ENCODE assay signal across 9 mouse cellular contexts in the genomic region with DNA sequence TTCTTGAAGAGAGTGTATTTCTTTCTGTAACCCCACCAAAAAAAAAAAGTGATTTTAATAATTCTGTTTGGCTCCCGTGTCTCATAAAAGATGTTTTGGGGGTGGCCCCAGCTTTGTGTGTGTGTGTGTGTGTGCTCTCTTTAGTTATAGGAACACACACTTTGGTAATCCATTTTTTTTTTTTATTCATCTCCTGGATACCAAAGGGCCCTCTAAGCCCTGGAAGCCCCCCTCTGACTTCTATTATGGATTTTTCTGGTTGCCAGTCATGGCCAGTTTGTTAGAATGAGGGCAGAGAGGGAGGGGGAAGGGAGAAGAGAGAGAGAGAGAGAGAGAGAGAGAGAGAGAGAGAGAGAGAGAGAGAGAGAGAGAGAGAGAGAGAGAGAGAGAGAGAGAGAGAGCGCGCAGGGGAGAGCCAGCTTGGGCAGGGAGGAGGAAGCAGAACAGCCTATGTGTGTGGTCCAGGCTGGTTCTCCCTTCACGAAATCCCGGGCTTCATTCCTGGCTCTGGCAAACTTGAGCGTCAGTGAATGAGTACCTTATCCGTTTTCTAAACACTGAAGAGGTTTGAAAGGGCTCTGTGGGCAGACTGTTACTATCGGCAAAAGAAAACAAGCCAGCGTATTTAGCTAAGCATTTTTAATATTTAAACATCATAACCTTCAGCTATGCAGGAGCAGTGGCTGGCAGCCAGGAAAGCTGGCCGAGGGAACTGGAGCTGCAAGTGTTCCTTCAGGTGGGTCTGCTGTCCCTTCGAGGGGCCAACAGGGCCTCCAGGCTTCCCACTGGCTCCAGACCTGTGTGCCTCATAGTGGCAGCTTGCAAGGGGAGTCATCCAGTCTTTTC.
A peak's percentile ranks its signal among the peaks of the same experiment; 100 is the strongest.
DNase-seq lines count a peak whose midpoint lies in the region; ATAC-seq and TF ChIP-seq lines count a peak whose summit lies in the region.
"Had no signal": no experiment of that assay in that cellular context is flagged by ENCODE, and none has a peak within 500 bp of the region (broad histone marks: within the 10 kb centered on the region; RNA-seq: fewer than 3 reads in every experiment).

No protein-coding gene starts in this region.

- H3K27ac ChIP-seq in MEL (ENCODE audit: control insufficient read depth, low read depth, low read length): peak overlapping the region; percentile 68
- H3K27ac ChIP-seq in forebrain, embryonic 10.5 days: peak overlapping the region; percentile 79
- peak overlapping the region; percentile 85 for H3K27ac ChIP-seq in intestine, embryonic 16.5 days (ENCODE audit: low read length)
- H3K27ac ChIP-seq in midbrain, postnatal 0 days (ENCODE audit: low read depth, low read length): peak overlapping the region; percentile 74

- peaks cover 30 to 32% of the 10 kb centered on the region in 2 experiments for H3K4me1 ChIP-seq in MEL (ENCODE audit: control insufficient read depth in 1 of 2, insufficient read depth in 2 of 2, low read length in 2 of 2)
- peaks cover 39% of the 10 kb centered on the region for H3K4me1 ChIP-seq in forebrain, embryonic 10.5 days
- peaks cover 32% of the 10 kb centered on the region; the same call in 1 of the 2 replicates for H3K4me1 ChIP-seq in intestine, embryonic 16.5 days (ENCODE audit: control insufficient read depth, insufficient read depth, low read length)
- no peaks in the 10 kb centered on the region for H3K4me1 ChIP-seq in midbrain, postnatal 0 days (ENCODE audit: insufficient read depth, low read length)
- H3K4me1 ChIP-seq: megakaryocyte, embryonic 14.5 days had no signal

- H3K79me2 ChIP-seq in MEL (ENCODE audit: control insufficient read depth, insufficient read depth, low read length, poor library complexity): no peaks in the 10 kb centered on the region

- peak; percentile 39 for DNase-seq in MEL (ENCODE audit: low read depth, low spot score)
- DNase-seq in adrenal gland, postnatal 36 days: peak; percentile 44 to 56
- peak; percentile 38 for DNase-seq in forebrain, embryonic 10.5 days (ENCODE audit: extremely low spot score, low spot score)
- DNase-seq in left cerebral cortex, postnatal 36 days (ENCODE audit: low spot score in 2 of 2): peak; percentile 10 to 16
- peak; percentile 78 for DNase-seq in midbrain, postnatal 0 days (ENCODE audit: low spot score)
- DNase-seq in thymus, adult 18-20 months: no peak
- no peak for DNase-seq in spleen, adult 12 weeks (ENCODE audit: low spot score)

- TF ChIP-seq EP300 in MEL (IDR thresholded peaks at IDR 0.05; ENCODE audit: low read depth in 1 of 2, low read length in 2 of 2): no peak

- TF ChIP-seq RAD21 in MEL (IDR thresholded peaks at IDR 0.05; ENCODE audit: low read depth, low read length): no peak

- peak; percentile 74 for ATAC-seq in intestine, embryonic 16.5 days
- ATAC-seq in midbrain, postnatal 0 days (ENCODE audit: low FRiP score): peak; percentile 60; the same call in 1 of the 2 replicates

- H3K36me3 ChIP-seq in MEL (ENCODE audit: control insufficient read depth in 1 of 2, insufficient read depth in 2 of 2, low read length in 2 of 2): peaks cover 0 to 22% of the 10 kb centered on the region in 2 experiments; a peak in 2 of 4 replicates
- no peaks in the 10 kb centered on the region; the same call in 1 of the 2 replicates for H3K36me3 ChIP-seq in forebrain, embryonic 10.5 days (replicated peaks)
- no peaks in the 10 kb centered on the region for H3K36me3 ChIP-seq in intestine, embryonic 16.5 days (ENCODE audit: control insufficient read depth, insufficient read depth, low read length)
- H3K36me3 ChIP-seq in midbrain, postnatal 0 days (ENCODE audit: insufficient read depth, low read length): no peaks in the 10 kb centered on the region

- WGBS in forebrain, embryonic 10.5 days: 16% methylated on average over 11 of the region's 11 CpGs
- WGBS in intestine, embryonic 16.5 days: 18% methylated on average over 11 of the region's 11 CpGs
- 8% methylated on average over 11 of the region's 11 CpGs for WGBS in midbrain, postnatal 0 days

- H3K27me3 ChIP-seq in MEL (ENCODE audit: control insufficient read depth in 1 of 2, insufficient read depth in 2 of 2, low read length in 2 of 2): no peaks in the 10 kb centered on the region
- H3K27me3 ChIP-seq in forebrain, embryonic 10.5 days (ENCODE audit: poor library complexity, severe bottlenecking): peaks cover 35% of the 10 kb centered on the region
- H3K27me3 ChIP-seq in intestine, embryonic 16.5 days (replicated peaks; ENCODE audit: control insufficient read depth, insufficient read depth, low read length): no peaks in the 10 kb centered on the region
- H3K27me3 ChIP-seq in midbrain, postnatal 0 days (ENCODE audit: insufficient read depth, low read length): peaks cover 12% of the 10 kb centered on the region
- H3K27me3 ChIP-seq: megakaryocyte, embryonic 14.5 days had no signal

- H3K9me3 ChIP-seq in MEL (replicated peaks; ENCODE audit: insufficient read depth, low read length): no peaks in the 10 kb centered on the region
- peaks cover 11% of the 10 kb centered on the region; the same call in 1 of the 2 replicates for H3K9me3 ChIP-seq in forebrain, embryonic 10.5 days
- 0 out of 2 replicates have a peak, but pooled peaks cover 3% of the 10 kb centered on the region for H3K9me3 ChIP-seq in intestine, embryonic 16.5 days (ENCODE audit: control insufficient read depth, low read length)
- H3K9me3 ChIP-seq in midbrain, postnatal 0 days (ENCODE audit: low read length): no peaks in the 10 kb centered on the region

- H3K9ac ChIP-seq in MEL (ENCODE audit: control insufficient read depth, low read depth, low read length, poor library complexity, severe bottlenecking): peak overlapping the region; percentile 50
- H3K9ac ChIP-seq in intestine, embryonic 16.5 days (ENCODE audit: low read depth, low read length): peak overlapping the region; percentile 52; the same call in 1 of the 2 replicates
- H3K9ac ChIP-seq in midbrain, postnatal 0 days (replicated peaks; ENCODE audit: low read length, poor library complexity, severe bottlenecking): peak overlapping the region; percentile 36; the same call in 1 of the 2 replicates

- peak overlapping the region; percentile 30 to 37 for H3K4me3 ChIP-seq in MEL (ENCODE audit: control insufficient read depth in 1 of 2, insufficient read depth in 1 of 2, low read depth in 2 of 2, low read length in 2 of 2)
- peak overlapping the region; percentile 29; the same call in 1 of the 2 replicates for H3K4me3 ChIP-seq in forebrain, embryonic 10.5 days
- H3K4me3 ChIP-seq in intestine, embryonic 16.5 days (ENCODE audit: low read length): no peak overlapping the region
- H3K4me3 ChIP-seq in midbrain, postnatal 0 days (ENCODE audit: low read depth, low read length): no peak overlapping the region
- H3K4me3 ChIP-seq: megakaryocyte, embryonic 14.5 days had no signal

- H3K4me2 ChIP-seq in intestine, embryonic 16.5 days (ENCODE audit: low read depth, low read length): peak overlapping the region; percentile 0; the same call in 1 of the 2 replicates
- H3K4me2 ChIP-seq in midbrain, postnatal 0 days (ENCODE audit: low read depth, low read length, poor library complexity, severe bottlenecking): peak overlapping the region; percentile 33; the same call in 1 of the 2 replicates

- TF ChIP-seq POLR2A in MEL (IDR thresholded peaks at IDR 0.05; ENCODE audit: control insufficient read depth in 1 of 2, insufficient read depth in 1 of 2, low read depth in 1 of 2, low read length in 2 of 2, poor library complexity in 1 of 2): no peak

- intact Hi-C loops in left cerebral cortex, postnatal 36 days (cut with DNase I): no loop called here

- TF ChIP-seq CTCF in MEL (IDR thresholded peaks at IDR 0.05 in 2 of 3, conservative IDR thresholded peaks at IDR 0.05 in 1 of 3; ENCODE audit: control insufficient read depth in 1 of 3, insufficient read depth in 1 of 3, low read depth in 2 of 3, low read length in 3 of 3, poor library complexity in 1 of 3, severe bottlenecking in 1 of 3): no peak
- TF ChIP-seq CTCF in midbrain, postnatal 0 days (IDR thresholded peaks at IDR 0.05): no peak

TF ChIP-seq in MEL, 35 proteins besides CTCF, POLR2A, EP300 and RAD21:
- TF ChIP-seq CHD1 (IDR thresholded peaks at IDR 0.05; ENCODE audit: low read depth, low read length) (no peak), TBP (IDR thresholded peaks at IDR 0.05; ENCODE audit: low read depth, low read length) (no peak), ZNF384 (IDR thresholded peaks at IDR 0.05; ENCODE audit: low read depth, low read length) (peak; percentile 86), ELF1 (IDR thresholded peaks at IDR 0.05; ENCODE audit: low read depth, low read length) (no peak), ETS1 (IDR thresholded peaks at IDR 0.05; ENCODE audit: low read depth, low read length) (no peak), RCOR1 (IDR thresholded peaks at IDR 0.05; ENCODE audit: low read depth, low read length) (no peak), BHLHE40 (IDR thresholded peaks at IDR 0.05; ENCODE audit: borderline replicate concordance, low read depth, low read length) (no peak), TAL1 (IDR thresholded peaks at IDR 0.05; ENCODE audit: low read length) (no peak), POLR2AphosphoS5 (IDR thresholded peaks at IDR 0.05; ENCODE audit: borderline replicate concordance, low read depth, low read length) (no peak), MAFK (IDR thresholded peaks at IDR 0.05; ENCODE audit: borderline replicate concordance, low read depth, low read length) (no peak), POLR2AphosphoS2 (IDR thresholded peaks at IDR 0.05; ENCODE audit: low read length) (no peak), SIN3A (IDR thresholded peaks at IDR 0.05; ENCODE audit: low read length) (no peak), GATA1 (IDR thresholded peaks at IDR 0.05; ENCODE audit: low read depth, low read length) (no peak), MAX (IDR thresholded peaks at IDR 0.05; ENCODE audit: low read length) (no peak), UBTF (IDR thresholded peaks at IDR 0.05; ENCODE audit: borderline replicate concordance, insufficient read depth, low read depth, low read length) (no peak), HCFC1 (IDR thresholded peaks at IDR 0.05; ENCODE audit: low read depth, low read length) (0 out of 2 replicates have a peak, but pooled peaks have one; percentile 4), MXI1 (IDR thresholded peaks at IDR 0.05; ENCODE audit: low read depth, low read length) (no peak), NRF1 (IDR thresholded peaks at IDR 0.05; ENCODE audit: insufficient read depth, low read depth, low read length, poor library complexity, severe bottlenecking) (no peak), NELFE (IDR thresholded peaks at IDR 0.05; ENCODE audit: low read depth, low read length) (no peak), JUND (IDR thresholded peaks at IDR 0.05; ENCODE audit: low read depth, low read length) (peak; percentile 74; the same call in 1 of the 2 replicates), ZMIZ1 (IDR thresholded peaks at IDR 0.05; ENCODE audit: low read depth, low read length) (no peak), USF1 (IDR thresholded peaks at IDR 0.05; ENCODE audit: low read depth, low read length) (no peak)
TF ChIP-seq in MEL: peak in this region for 3.

Comparison
In these comparisons a context has a peak if more than half of its experiments do, and no peak if none do; other contexts are left out.
1. DNase-seq: peak in MEL (single experiment), adrenal gland, postnatal 36 days (2 of 2), forebrain, embryonic 10.5 days (single experiment), left cerebral cortex, postnatal 36 days (2 of 2) and midbrain, postnatal 0 days (single experiment); none in thymus, adult 18-20 months (0 of 2) and spleen, adult 12 weeks (single experiment).
2. H3K4me3 ChIP-seq: peak in MEL (2 of 2) and forebrain, embryonic 10.5 days (single experiment); none in intestine, embryonic 16.5 days (single experiment) and midbrain, postnatal 0 days (single experiment).
3. Peak in every context shown above with its lines, with median percentiles within 50 percentile points of each other: H3K27ac ChIP-seq and H3K9ac ChIP-seq.